Mouse (Mus musculus): ENCODE data around the gene Mphosph9. TPM values are rescaled to one million over a fixed set of nuclear protein-coding genes. Genes with fewer than 3 reads are reported as not detected.
"Not testable (repeated sequence)": the region's sequence is repeated elsewhere in the genome, so short reads cannot be mapped to it uniquely, and the experiment has no call there.

The Mphosph9 gene
- polyA plus RNA-seq, 1 experiment from 2014 or later = 2.9 TPM

DNA sequence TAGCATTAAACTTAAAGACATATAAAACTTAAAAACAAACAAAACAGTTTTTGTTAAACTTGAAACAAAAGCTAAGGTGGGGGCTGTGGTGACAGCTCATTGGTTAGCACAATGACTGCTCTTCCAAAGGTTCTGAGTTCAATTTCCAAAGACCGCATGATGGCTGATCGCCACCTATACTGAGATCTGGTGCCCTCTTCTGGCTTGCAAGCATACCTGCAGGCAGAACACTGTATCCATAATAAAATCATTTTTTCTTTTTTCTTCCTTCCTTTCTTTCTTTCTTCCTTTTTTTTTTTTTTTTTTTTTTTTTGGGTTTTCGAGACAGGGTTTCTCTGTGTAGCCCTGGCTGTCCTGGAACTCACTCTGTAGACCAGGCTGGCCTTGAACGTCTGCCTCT is 28.5 kb downstream of the Mphosph9 start:
- peak; percentile 77 for TF ChIP-seq CTCF (IDR thresholded peaks at IDR 0.05; ENCODE audit: low read depth)
- H3K9ac ChIP-seq (ENCODE audit: low read length); H3K4me1 ChIP-seq (replicated peaks; ENCODE audit: control insufficient read depth, insufficient read depth); H3K9me3 ChIP-seq (ENCODE audit: control insufficient read depth, low read length); H3K4me3 ChIP-seq (ENCODE audit: low read depth, low read length); H3K27ac ChIP-seq (replicated peaks); ATAC-seq (ENCODE audit: low FRiP score, low TSS enrichment); DNase-seq (ENCODE audit: low spot score); H3K36me3 ChIP-seq (ENCODE audit: control insufficient read depth, insufficient read depth, low read length); H3K27me3 ChIP-seq (ENCODE audit: control insufficient read depth, insufficient read depth, low read length); H3K4me2 ChIP-seq (replicated peaks; ENCODE audit: low read depth): not testable (repeated sequence)
- 59% methylated on average over 3 of the region's 4 CpGs for WGBS

DNA sequence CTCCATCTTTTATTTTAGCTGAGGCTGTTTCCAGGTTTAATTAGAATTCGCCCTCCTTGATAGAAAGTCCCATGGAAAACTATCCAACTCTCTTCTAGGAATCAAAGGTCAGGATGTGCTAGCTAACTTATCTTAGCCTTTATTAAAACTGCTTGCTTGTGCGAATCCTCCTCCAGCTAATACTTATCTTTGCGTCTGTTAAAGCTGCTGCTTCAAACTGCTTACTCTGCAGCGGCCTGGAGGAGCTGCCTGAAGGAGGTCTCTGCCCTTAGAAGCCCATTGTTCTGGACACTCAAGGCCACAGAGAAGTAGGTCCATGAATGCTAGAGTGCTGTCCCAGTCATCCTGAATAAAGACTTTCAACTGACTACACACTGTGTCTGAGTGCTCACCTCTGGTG is 31.3 kb downstream of the Mphosph9 start:
- Histone ChIP-seq H3K4me3 (ENCODE audit: low read depth, low read length) (no peak overlapping the region), H3K27me3 (ENCODE audit: control insufficient read depth, insufficient read depth, low read length) (no peaks in the 10 kb centered on the region), H3K4me1 (replicated peaks; ENCODE audit: control insufficient read depth, insufficient read depth) (no peaks in the 10 kb centered on the region), H3K9ac (ENCODE audit: low read length) (no peak overlapping the region), H3K4me2 (replicated peaks; ENCODE audit: low read depth) (no peak overlapping the region), H3K36me3 (ENCODE audit: control insufficient read depth, insufficient read depth, low read length) (peaks cover 13% of the 10 kb centered on the region), H3K9me3 (ENCODE audit: control insufficient read depth, low read length) (no peaks in the 10 kb centered on the region), H3K27ac (replicated peaks) (no peak overlapping the region)
- WGBS = 92% methylated on average over 4 of the region's 4 CpGs
- DNase-seq (ENCODE audit: low spot score) (no peak), ATAC-seq (ENCODE audit: low FRiP score, low TSS enrichment) (no peak)
- TF ChIP-seq EP300 (optimal IDR thresholded peaks at IDR 0.05) = no peak
- TF ChIP-seq CTCF (IDR thresholded peaks at IDR 0.05; ENCODE audit: low read depth) = no peak

DNA sequence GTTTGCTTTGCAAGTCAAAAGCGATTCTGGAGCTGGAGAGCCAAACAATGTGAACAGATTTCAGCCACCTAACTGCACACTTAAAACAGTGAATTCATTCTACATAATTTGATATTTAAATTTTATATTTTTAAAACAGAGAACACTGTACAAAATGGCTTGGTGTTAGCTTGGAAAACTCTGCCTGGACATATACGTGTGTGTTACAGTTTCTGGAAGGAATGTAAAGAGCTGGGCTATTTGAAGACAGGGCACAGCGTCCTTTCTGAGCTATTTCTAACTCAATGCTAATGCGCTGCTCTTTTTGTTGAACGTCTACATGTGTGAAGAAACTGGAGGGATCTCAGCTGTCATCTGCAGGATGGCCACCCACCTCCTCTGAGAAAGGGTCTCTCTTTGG is 33.8 kb downstream of the Mphosph9 start:
- no peak for ATAC-seq (ENCODE audit: low FRiP score, low TSS enrichment)
- H3K9me3 ChIP-seq (ENCODE audit: control insufficient read depth, low read length) = no peaks in the 10 kb centered on the region
- H3K4me1 ChIP-seq (replicated peaks; ENCODE audit: control insufficient read depth, insufficient read depth) = no peaks in the 10 kb centered on the region
- DNase-seq (ENCODE audit: low spot score) = no peak
- peaks cover 14% of the 10 kb centered on the region for H3K36me3 ChIP-seq (ENCODE audit: control insufficient read depth, insufficient read depth, low read length)
- no peaks in the 10 kb centered on the region for H3K27me3 ChIP-seq (ENCODE audit: control insufficient read depth, insufficient read depth, low read length)
- no peak overlapping the region for H3K27ac ChIP-seq (replicated peaks)
- TF ChIP-seq EP300 (optimal IDR thresholded peaks at IDR 0.05) = no peak
- no peak for TF ChIP-seq CTCF (IDR thresholded peaks at IDR 0.05; ENCODE audit: low read depth)
- H3K4me3 ChIP-seq (ENCODE audit: low read depth, low read length) = no peak overlapping the region
- no peak overlapping the region for H3K9ac ChIP-seq (ENCODE audit: low read length)
- H3K4me2 ChIP-seq (replicated peaks; ENCODE audit: low read depth) = no peak overlapping the region
- WGBS = 91% methylated on average over 5 of the region's 5 CpGs

DNA sequence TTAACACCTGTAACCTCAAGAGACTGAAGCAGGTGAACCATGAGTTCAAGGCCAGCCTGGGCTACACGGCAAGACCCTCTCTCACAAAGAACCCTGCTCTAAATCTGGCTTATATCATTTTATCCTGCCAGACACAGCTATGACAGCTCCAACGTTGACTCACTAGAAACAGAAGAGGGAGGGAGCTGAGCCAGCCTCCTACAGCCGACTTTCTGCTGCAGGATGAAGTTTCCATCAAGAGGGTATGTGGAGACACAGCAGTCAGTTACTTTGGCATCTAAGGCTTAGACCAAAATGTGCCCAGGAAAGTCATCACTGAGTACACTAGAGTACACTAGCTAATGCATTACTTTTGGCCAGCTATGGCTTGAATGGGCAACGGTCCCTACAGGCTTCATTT is 37.6 kb downstream of the Mphosph9 start:
- H3K4me1 ChIP-seq (replicated peaks; ENCODE audit: control insufficient read depth, insufficient read depth) = no peaks in the 10 kb centered on the region
- no peak for DNase-seq (ENCODE audit: low spot score)
- H3K9ac ChIP-seq (ENCODE audit: low read length) = no peak overlapping the region
- no peak overlapping the region for H3K4me3 ChIP-seq (ENCODE audit: low read depth, low read length)
- no peaks in the 10 kb centered on the region for H3K9me3 ChIP-seq (ENCODE audit: control insufficient read depth, low read length)
- H3K36me3 ChIP-seq (ENCODE audit: control insufficient read depth, insufficient read depth, low read length) = peaks cover 15% of the 10 kb centered on the region
- no peak for ATAC-seq (ENCODE audit: low FRiP score, low TSS enrichment)
- H3K27me3 ChIP-seq (ENCODE audit: control insufficient read depth, insufficient read depth, low read length) = no peaks in the 10 kb centered on the region
- WGBS = 84% methylated on average over 4 of the region's 4 CpGs
- H3K27ac ChIP-seq (replicated peaks) = no peak overlapping the region
- no peak overlapping the region for H3K4me2 ChIP-seq (replicated peaks; ENCODE audit: low read depth)
- TF ChIP-seq CTCF (IDR thresholded peaks at IDR 0.05; ENCODE audit: low read depth) = no peak
- no peak for TF ChIP-seq EP300 (optimal IDR thresholded peaks at IDR 0.05)

DNA sequence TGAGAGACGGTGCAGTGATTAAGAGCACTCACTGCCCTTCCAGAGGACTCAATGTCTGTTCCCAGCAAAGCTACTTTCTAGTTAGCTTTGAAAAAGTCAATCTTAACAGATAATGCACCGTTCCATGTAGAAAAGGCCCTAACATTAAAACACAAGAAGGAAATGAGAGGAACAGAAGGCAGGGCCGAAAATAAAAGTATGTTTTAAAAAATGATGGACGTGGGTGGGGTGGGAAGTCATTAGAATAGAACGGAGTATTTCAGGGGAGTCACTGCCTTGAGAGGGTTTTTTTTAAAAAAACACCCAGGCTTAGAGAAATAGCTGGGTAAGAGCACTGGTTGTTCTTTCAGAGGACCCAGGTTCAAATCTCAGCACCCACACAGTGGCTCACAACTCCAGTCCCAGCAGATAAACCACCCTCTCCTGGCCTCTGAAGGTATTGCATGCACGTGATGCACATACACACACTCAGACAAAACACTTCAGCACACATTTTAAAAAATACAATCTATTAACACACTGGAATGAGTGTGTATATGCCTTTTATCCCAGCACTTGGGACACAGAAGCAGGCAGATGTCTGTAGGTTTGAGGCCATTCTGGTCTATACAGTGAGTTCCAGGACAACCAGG is 40.0 kb downstream of the Mphosph9 start:
- Histone ChIP-seq H3K4me3 (ENCODE audit: low read depth, low read length) (no peak overlapping the region), H3K9me3 (ENCODE audit: control insufficient read depth, low read length) (no peaks in the 10 kb centered on the region), H3K27ac (replicated peaks) (no peak overlapping the region), H3K9ac (ENCODE audit: low read length) (no peak overlapping the region), H3K36me3 (ENCODE audit: control insufficient read depth, insufficient read depth, low read length) (peaks cover 10% of the 10 kb centered on the region; the same call in 1 of the 2 replicates), H3K27me3 (ENCODE audit: control insufficient read depth, insufficient read depth, low read length) (no peaks in the 10 kb centered on the region), H3K4me2 (replicated peaks; ENCODE audit: low read depth) (no peak overlapping the region), H3K4me1 (replicated peaks; ENCODE audit: control insufficient read depth, insufficient read depth) (no peaks in the 10 kb centered on the region)
- no peak for TF ChIP-seq EP300 (optimal IDR thresholded peaks at IDR 0.05)
- TF ChIP-seq CTCF (IDR thresholded peaks at IDR 0.05; ENCODE audit: low read depth) = peak; percentile 19; the same call in 1 of the 2 replicates
- DNase-seq (ENCODE audit: low spot score) (no peak), ATAC-seq (ENCODE audit: low FRiP score, low TSS enrichment) (no peak)
- WGBS = 96% methylated on average over 6 of the region's 6 CpGs

DNA sequence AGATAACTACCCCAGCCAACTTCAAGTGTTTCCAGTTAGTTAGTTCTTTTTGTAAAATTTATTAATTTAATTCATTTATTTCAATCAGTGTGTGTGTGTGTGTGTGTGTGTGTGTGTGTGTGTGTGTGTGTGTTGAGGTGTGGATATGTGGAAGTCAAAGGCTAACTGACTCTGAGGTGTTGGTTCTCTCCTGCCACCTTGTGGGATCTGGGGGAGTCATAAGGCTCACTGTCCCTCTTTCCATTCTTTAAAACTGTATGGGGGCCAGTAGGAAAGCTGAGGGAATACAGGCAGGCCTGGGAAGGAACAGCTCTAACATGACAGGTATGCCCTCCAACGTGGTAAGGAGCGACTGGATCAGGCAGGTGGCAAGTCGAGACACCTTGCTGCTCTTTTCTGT is 43.4 kb downstream of the Mphosph9 start:
- H3K9ac ChIP-seq (ENCODE audit: low read length) = no peak overlapping the region
- TF ChIP-seq CTCF (IDR thresholded peaks at IDR 0.05; ENCODE audit: low read depth) = peak; percentile 67
- no peak for TF ChIP-seq EP300 (optimal IDR thresholded peaks at IDR 0.05)
- DNase-seq (ENCODE audit: low spot score) (peak; percentile 24), ATAC-seq (ENCODE audit: low FRiP score, low TSS enrichment) (no peak)
- no peak overlapping the region for H3K4me3 ChIP-seq (ENCODE audit: low read depth, low read length)
- WGBS = 63% methylated on average over 3 of the region's 3 CpGs
- H3K4me2 ChIP-seq (replicated peaks; ENCODE audit: low read depth) = no peak overlapping the region
- H3K27ac ChIP-seq (replicated peaks) = no peak overlapping the region
- no peaks in the 10 kb centered on the region for H3K4me1 ChIP-seq (replicated peaks; ENCODE audit: control insufficient read depth, insufficient read depth)
- no peaks in the 10 kb centered on the region for H3K27me3 ChIP-seq (ENCODE audit: control insufficient read depth, insufficient read depth, low read length)
- H3K36me3 ChIP-seq (ENCODE audit: control insufficient read depth, insufficient read depth, low read length) = peaks cover 8% of the 10 kb centered on the region; the same call in 1 of the 2 replicates
- no peaks in the 10 kb centered on the region for H3K9me3 ChIP-seq (ENCODE audit: control insufficient read depth, low read length)
